Mouse (Mus musculus) left cerebral cortex, postnatal 36 days (tissue): ENCODE data around the gene AF067061. TPM values are rescaled to one million over a fixed set of nuclear protein-coding genes. Genes with fewer than 3 reads are reported as not detected.
"Not testable (repeated sequence)": the region's sequence is repeated elsewhere in the genome, so short reads cannot be mapped to it uniquely, and the experiment has no call there.

Experiments used
- DNase-seq, 2 experiments: peaks; one replicate each; pipeline ENCODE4 v3.0.0; 2021 to 2022; ENCODE audit warnings: low spot score in 2 of 2, mixed read lengths in 1 of 2
- intact Hi-C: fragments of 180-260 bp; cut with DNase I; formaldehyde crosslinking; loops from one replicate; pipeline ENCODE4 v1.15.1; 2025
- total RNA-seq, 2 experiments: library from RNA; stranded (reverse); gene quantifications; 2 replicates each; pipeline ENCODE4 v1.2.3; 2021

AF067061 gene
- total RNA-seq = not detected

DNA sequence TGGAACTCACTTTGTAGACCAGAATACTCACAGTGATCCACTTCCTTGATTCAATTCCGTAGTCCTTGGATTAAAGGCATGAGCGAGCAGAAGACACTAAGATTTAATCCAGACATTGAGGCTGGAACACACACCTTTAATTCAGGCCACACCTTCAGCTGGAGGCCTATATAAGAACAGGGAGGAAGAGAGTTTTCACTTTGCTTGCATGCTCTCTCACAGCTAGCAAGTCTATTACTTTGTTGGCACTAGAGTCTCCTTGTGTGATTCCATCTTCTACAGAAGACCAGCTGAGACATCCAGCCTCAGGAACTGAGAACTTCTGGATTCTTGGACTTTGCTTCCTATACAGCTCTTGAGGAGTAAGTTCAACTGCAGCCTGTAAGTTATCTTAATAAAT lies at the start of gene AF067061:
TSS of gene AF067061 (plus strand) at position 245 of the 400 bp plus-strand sequence.
- DNase-seq, intact Hi-C loops: not testable (repeated sequence)

GRCm38 (mm10) chr13:120215847-120216246 lies 47.1 kb upstream of the AF067061 start, which contains the start of gene Gm21762:
TSS of gene Gm21762 (minus strand) at chr13:120215947.
- intact Hi-C loops, DNase-seq: not testable (repeated sequence)

DNA sequence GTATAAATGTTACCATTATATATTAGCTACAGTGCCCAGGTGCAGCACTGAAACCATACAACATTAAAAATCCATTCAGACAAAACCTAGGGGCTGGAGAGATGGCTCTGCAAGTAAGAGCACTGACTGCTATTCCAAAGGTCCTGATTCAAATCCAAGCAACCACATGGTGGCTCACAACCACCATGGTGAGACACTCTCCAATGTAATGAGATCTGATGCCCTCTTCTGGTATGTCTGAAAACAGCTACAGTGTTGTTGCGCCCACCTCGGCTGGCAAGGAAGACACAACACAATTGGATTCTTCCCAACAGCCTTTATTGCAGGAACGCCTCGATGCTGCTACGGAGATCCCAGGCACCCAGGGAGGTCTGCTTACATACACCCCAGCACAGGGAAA lies 42.0 kb upstream of the AF067061 start:
- DNase-seq, intact Hi-C loops: not testable (repeated sequence)

GRCm38 (mm10) chr13:120223012-120223659 lies 39.8 kb upstream of the AF067061 start:
- DNase-seq, intact Hi-C loops: not testable (repeated sequence)

- intact Hi-C loops, DNase-seq: not testable (repeated sequence)
Observed at GRCm38 (mm10) chr13:120231798-120232197, 31.1 kb upstream of the AF067061 start.

DNA sequence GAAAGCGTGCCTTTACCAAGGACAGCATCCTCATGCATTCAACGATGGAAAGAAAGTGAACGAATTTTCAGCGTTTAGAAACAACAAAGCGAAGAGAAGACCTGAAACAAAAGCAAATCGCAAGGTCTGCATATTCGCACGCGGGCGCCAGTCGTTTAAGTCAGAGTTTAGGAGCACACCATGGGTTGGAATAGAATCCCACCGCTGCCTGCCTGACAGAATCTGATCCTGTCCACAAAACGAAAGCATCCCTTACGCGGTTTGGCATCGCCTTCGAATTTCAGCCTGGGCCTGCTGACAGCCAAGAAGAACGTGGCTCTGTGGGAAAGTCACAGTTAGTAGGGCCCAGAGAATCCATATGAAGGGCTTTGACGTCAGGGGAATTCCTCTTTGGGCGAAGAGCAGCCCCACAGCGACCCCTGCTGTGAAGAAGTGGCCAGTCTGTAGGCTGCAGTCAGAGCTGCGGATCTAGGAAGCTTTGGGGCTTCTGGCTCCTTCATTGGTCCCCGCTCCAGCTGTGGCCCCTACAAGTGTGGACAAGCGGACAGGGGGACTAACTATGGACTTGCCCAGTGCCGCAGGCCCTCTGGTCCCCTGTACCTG lies 30.4 kb upstream of the AF067061 start:
- intact Hi-C loops, DNase-seq: not testable (repeated sequence)

DNA sequence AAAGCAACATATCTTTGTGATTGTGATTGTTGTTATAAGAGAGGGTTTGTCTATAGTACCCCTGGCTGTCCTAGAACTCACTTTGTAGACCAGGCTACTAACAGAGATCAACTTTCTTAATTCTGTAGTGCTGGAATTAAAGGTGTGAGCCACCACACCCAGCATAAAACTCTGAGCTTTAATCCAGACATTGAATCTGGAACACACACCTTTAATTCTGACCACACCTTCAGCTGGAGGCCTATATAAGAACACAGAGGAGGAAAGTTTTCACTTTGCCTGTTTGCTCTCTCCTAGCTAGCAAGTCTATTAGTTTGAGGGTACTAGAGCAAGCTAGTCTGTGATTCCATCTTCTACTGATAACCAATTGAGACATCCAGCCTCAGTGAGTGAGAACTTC lies 24.1 kb upstream of the AF067061 start, which contains the start of gene Gm21731:
TSS of gene Gm21731 (plus strand) at position 301 of the 400 bp plus-strand sequence.
- DNase-seq, intact Hi-C loops: not testable (repeated sequence)

DNA sequence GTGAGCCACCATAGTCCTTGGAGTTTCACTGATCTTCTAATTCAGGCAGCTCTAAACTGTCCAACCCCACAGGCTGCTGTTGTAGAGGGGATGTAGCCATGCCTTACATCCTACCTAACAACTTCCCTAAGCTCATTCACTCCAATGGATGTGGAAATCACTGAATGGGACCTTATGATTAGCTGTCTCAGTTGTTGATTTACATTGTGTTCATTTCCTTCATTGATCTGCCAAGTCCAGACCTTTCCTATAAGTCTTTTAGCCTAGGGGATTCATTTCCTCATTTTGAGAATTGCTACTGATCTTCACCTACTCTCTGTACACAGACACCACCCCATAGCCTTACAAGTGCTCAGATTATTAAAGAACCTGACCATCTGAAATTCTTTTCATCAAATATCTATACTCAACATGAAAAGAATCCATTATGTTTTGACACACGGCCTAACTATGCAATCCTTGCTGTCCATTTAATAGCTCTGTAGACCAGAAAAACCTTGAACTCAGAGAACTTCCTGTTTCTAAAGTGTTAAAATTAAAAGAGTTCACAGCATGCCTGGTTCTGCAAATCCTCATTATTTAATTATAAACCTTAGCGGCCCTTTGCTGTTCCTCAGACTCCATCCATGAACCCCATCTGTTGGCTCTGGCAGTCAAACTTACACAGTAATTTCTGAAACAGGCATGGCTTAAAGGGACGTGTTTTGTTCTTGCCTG lies 11.5 kb upstream of the AF067061 start:
- DNase-seq, intact Hi-C loops: not testable (repeated sequence)

- intact Hi-C loops, DNase-seq: not testable (repeated sequence)
Observed at GRCm38 (mm10) chr13:120258817-120259658, 3.9 kb upstream of the AF067061 start.

- DNase-seq, intact Hi-C loops: not testable (repeated sequence)
Observed at GRCm38 (mm10) chr13:120259718-120260117, 3.2 kb upstream of the AF067061 start.

DNA sequence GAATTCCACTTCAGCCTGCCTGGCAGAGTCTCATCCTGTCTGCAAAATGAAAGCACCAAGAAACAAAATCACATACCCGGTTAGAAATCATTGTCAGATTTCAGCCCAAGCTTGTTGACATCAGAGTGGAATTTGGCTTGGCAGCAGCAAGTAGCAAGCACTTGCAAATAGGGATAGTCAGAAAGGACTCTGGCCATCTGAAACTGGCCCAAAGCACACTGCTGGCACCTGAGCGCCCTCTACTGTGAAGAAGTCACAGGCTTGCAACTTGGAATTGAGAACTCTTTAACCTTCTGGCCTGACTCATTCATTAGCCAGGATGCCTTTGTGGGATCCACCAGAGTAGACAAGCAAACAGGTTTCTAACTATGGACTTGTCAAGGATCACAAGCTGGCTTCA lies 14.9 kb downstream of the AF067061 start:
- DNase-seq, intact Hi-C loops: not testable (repeated sequence)

GRCm38 (mm10) chr13:120278784-120279183 lies 15.9 kb downstream of the AF067061 start:
- intact Hi-C loops = no loop called here
- no peak for DNase-seq

- intact Hi-C loops = no loop called here
- DNase-seq = no peak
Observed at GRCm38 (mm10) chr13:120299324-120299894, 36.5 kb downstream of the AF067061 start.

- intact Hi-C loops = no loop called here
- DNase-seq = no peak
Observed at GRCm38 (mm10) chr13:120299991-120300442, 37.1 kb downstream of the AF067061 start, which contains the start of gene BC147527. TSS of gene BC147527 (plus strand) at chr13:120300392.

GRCm38 (mm10) chr13:120300853-120301252 lies 37.9 kb downstream of the AF067061 start:
- no peak for DNase-seq
- intact Hi-C loops = no loop called here

DNA sequence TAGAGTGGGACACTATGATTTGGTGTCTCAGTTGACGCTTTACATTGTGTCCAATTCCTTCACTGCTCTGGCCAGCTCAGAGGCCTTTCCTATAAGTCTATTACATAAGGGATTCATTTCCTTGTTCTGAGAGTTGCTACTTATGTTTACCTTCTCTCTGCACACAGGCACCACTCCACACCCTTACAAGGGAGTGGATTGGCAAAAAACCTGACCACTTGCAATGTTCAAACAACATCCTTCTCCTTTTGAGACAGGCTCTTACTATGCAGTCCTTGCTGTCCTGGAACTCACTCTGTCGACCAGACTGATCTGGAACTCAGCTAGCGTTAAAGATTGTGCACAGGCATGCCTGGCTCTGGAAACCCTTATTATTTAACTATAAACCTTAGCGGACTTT lies 47.8 kb downstream of the AF067061 start:
- intact Hi-C loops = no loop called here
- DNase-seq = no peak

GRCm38 (mm10) chr13:120313584-120313983 lies 50.7 kb downstream of the AF067061 start:
- intact Hi-C loops = no loop called here
- DNase-seq = no peak
